Mouse (Mus musculus) heart, postnatal 14 days (tissue): ENCODE measurements at regions not wholly inside any gene's neighbourhood (a gene's known extent, or its start where the extent isn't known, plus 50 kb on each side); places are given as distances from the start of the nearest gene placed in this dataset.

Experiments
- DNase-seq, 2 experiments: peaks; one replicate each; pipeline ENCODE4 v3.0.0; 2021 to 2022
- intact Hi-C: fragments of 180-260 bp; cut with DNase I; formaldehyde crosslinking; loops from one replicate; pipeline ENCODE4 v1.15.1; 2025

- peak; percentile 77 to 87 for DNase-seq
- intact Hi-C loops = loop anchor here (1.0 to 5.0 kb wide), 3 partner anchors 124 to 974 kb away; no protein-coding TSS in a partner anchor
Observed at GRCm38 (mm10) chr5:45278571-45278970, 171.5 kb downstream of the Qdpr start.

- intact Hi-C loops = loop anchor here (1.0 to 5.0 kb wide), 3 partner anchors 124 to 974 kb away; no protein-coding TSS in a partner anchor
- DNase-seq = no peak
Observed at GRCm38 (mm10) chr5:45278005-45278432, 172.0 kb downstream of the Qdpr start.

GRCm38 (mm10) chr5:45270679-45271078, 179.4 kb downstream of the Qdpr start:
- DNase-seq = no peak
- intact Hi-C loops = loop anchor here (5.0 kb wide), 1 partner anchor 788 kb away; no protein-coding TSS in a partner anchor

- DNase-seq = no peak
- intact Hi-C loops = no loop called here
Observed at GRCm38 (mm10) chr5:45269391-45269790, 180.6 kb downstream of the Qdpr start.

- DNase-seq = no peak
- intact Hi-C loops = no loop called here
Observed at GRCm38 (mm10) chr5:45266914-45267313, 183.1 kb downstream of the Qdpr start.

- DNase-seq = no peak
- intact Hi-C loops = no loop called here
Observed at GRCm38 (mm10) chr5:45258486-45258885, 191.6 kb downstream of the Qdpr start.

GRCm38 (mm10) chr5:45256256-45256999, 193.6 kb downstream of the Qdpr start:
- DNase-seq = no peak
- intact Hi-C loops = no loop called here

- DNase-seq = no peak
- intact Hi-C loops = no loop called here
Observed at GRCm38 (mm10) chr5:45231856-45232255, 218.2 kb downstream of the Qdpr start.

- intact Hi-C loops = no loop called here
- DNase-seq = no peak
Observed at GRCm38 (mm10) chr5:45230097-45230496, 219.9 kb downstream of the Qdpr start.

- DNase-seq = no peak
- intact Hi-C loops = no loop called here
Observed at GRCm38 (mm10) chr5:45229477-45229876, 220.6 kb downstream of the Qdpr start.

- no peak for DNase-seq
- intact Hi-C loops = no loop called here
Observed at GRCm38 (mm10) chr5:45228226-45228927, 221.7 kb downstream of the Qdpr start.

- peak; percentile 2 to 6 for DNase-seq
Observed at GRCm38 (mm10) chr5:45220272-45220916, 229.6 kb downstream of the Qdpr start.

GRCm38 (mm10) chr5:45219558-45219957, 230.5 kb downstream of the Qdpr start:
- intact Hi-C loops = no loop called here
- no peak for DNase-seq

More at GRCm38 (mm10) chr5:45220272-45220916, 229.6 kb downstream of the Qdpr start:
- intact Hi-C loops = no loop called here

GRCm38 (mm10) chr5:45219101-45219500, 230.9 kb downstream of the Qdpr start:
- DNase-seq = no peak
- intact Hi-C loops = no loop called here

GRCm38 (mm10) chr5:45214475-45214874, 235.6 kb downstream of the Qdpr start:
- DNase-seq = no peak
- intact Hi-C loops = no loop called here

- DNase-seq = no peak
- intact Hi-C loops = no loop called here
Observed at GRCm38 (mm10) chr5:45198408-45198807, 251.6 kb downstream of the Qdpr start.

- no peak for DNase-seq
- intact Hi-C loops = no loop called here
Observed at GRCm38 (mm10) chr5:45196159-45196558, 253.9 kb downstream of the Qdpr start.

- DNase-seq = no peak
- intact Hi-C loops = no loop called here
Observed at GRCm38 (mm10) chr5:45192287-45192686, 257.7 kb downstream of the Qdpr start.

GRCm38 (mm10) chr5:45173035-45173755, 276.8 kb downstream of the Qdpr start:
- peak; percentile 5 to 7 for DNase-seq
- intact Hi-C loops = no loop called here

- no peak for DNase-seq
- intact Hi-C loops = no loop called here
Observed at GRCm38 (mm10) chr5:45159194-45159593, 290.8 kb downstream of the Qdpr start.

- no peak for DNase-seq
- intact Hi-C loops = no loop called here
Observed at GRCm38 (mm10) chr5:45154936-45155335, 295.1 kb downstream of the Qdpr start.
